Mouse (Mus musculus) kidney, adult 18-20 months (tissue): ENCODE measurements around the gene Sept9.

Experiments
- DNase-seq: peaks from one replicate; pipeline ENCODE4 v3.0.0; 2021

Sept9 gene

GRCm38 (mm10) chr11:117248734-117249248, 49.3 kb downstream of the Sept9 start:
- no peak for DNase-seq

GRCm38 (mm10) chr11:117249282-117249984, 50.0 kb downstream of the Sept9 start:
- DNase-seq: no peak

DNA sequence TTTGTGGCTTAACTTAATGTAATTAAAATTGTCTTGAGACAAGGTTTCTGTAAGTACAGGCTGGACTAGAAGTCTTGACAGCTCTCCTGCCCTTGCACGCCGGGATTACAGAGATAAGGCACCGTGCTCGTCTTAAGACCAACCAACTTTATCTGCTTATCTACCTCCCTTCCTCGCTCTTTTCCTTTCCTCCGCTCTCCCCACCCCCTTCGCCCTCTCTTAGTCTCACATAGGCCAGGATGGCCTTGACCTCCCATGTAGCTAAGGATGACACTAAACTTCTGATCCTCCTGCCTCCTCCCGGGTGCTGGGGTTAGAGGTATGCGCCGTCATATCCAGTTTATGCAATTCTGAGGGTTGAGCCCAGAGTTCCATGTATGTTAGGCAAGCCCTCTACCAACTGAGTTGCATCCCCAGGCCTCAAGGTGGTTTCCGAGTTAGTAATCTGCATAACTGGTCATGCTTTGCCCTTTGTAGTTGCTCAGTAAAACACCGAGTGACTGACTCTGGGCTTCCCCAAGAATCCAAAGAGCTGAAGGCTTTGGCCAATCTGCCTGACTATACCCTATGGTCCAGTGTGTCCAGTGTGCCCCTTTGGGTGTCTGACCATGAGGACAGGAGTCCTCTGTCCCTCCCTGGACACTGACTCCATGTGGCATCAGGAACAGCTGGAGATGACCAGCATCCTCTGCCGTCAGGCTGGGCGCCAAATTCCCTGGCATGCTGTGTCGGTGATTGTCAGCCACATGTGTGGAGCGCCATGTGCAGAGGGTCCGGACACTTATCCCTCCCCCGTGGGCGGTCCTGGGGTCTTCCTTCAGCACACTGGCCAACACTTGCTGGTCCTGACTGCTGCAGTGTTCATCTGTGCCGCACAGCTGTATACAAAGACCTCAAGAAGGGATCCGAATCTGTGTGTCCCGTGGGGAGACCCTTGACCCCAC, 50.8 kb downstream of the Sept9 start:
- no peak for DNase-seq

DNA sequence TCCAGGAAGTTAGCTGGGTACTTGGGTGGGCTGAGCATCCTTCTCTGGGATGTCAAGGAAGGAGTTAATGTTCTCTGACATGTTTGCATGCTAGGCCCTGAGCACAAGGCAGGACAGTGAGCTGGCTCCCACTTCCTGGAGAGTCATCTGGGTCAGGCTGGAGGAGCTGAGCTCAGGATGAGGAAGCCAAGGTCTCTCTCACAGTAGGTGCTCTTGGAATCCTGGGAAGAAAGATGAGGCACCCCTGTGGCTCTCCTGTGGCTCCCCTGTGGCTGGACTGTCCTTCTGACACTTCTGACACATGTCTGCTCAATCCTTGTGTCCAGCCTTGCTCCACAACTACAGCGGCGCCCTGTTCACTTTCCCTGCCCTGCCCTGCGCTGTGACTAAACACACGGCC, 52.3 kb downstream of the Sept9 start:
- DNase-seq: no peak

DNA sequence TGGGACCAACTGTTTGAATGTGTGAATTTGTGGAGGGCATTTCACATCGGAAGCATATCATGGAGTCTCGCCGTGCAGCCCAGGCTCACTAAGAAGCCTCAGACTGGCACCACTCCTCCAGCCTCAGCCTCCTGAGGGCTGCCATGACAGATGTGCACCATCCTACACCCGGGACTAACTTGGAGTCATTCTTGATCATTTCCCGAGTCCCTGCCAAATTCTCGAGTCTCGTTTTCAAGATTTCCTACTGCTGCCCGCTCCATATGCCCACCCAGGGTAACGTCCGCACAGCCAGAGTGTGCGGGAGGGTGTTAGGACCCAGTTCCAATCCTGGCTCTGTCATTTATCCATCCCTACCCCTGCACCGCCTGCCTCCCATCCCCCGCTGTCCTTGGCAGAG, 53.4 kb downstream of the Sept9 start:
- no peak for DNase-seq

GRCm38 (mm10) chr11:117254161-117255107, 55.0 kb downstream of the Sept9 start:
- no peak for DNase-seq

- DNase-seq: no peak
These were observed 55.6 kb downstream of the Sept9 start for GRCm38 (mm10) chr11:117255108-117255489.

DNA sequence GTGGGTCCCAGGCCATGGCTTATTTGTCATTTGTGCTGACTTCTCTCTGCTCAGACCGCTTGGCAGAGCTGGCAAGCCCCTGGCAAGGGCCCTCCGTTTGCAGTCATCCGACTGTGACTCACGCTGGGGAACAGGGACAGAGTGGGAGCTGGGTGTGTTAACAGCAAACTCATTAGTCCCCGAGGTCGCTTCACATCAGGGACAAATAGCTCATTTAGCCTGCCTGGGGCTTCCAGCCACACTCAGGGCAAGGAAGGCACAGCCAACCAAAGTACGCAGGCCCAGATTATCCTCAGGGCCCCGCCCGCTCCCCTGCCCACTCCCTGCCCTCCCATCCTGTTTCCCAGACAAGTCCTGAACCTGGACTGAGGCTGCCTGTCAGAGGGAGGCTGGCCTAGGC, 56.6 kb downstream of the Sept9 start:
- no peak for DNase-seq

DNA sequence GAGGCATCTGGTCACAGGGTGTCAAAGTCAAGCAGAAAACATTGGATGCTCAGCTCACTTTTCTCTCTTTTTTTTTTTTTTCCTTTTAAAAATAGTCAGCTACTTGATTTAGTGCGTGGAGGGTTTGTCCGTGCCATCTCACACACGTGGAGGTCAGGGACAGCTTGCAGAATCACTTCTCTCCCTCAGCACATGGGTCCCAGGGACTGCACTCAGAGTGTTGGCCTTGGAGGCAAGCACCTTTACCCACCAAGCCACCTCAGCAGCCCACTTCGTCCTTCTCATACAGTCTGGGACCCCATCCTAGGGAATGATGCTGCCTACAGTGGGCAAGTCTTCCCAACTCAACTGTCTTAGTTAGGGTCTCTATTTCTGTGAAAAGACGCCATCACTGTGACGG, 57.4 kb downstream of the Sept9 start:
- DNase-seq: no peak

DNA sequence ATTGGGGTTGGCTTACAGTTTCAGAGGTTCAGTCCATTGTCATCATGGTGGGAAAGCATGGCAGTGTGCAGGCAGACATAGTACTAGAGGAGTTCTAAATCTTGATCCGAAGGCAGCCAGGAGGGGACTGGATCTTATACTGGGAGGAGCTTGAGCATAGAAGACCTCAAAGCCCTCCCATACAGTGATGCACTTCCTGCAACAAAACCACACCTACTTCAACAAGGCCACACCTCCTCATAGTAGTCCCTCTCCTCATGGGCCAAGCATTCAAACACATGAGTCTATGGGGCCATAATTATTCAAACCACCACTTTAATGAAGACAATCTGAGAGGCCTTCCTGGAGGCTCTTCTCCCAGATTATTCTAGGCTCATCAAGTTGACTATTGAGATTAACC, 57.8 kb downstream of the Sept9 start:
- DNase-seq: no peak

GRCm38 (mm10) chr11:117257842-117258241, 58.4 kb downstream of the Sept9 start:
- no peak for DNase-seq

- no peak for DNase-seq
These were observed 59.9 kb downstream of the Sept9 start for GRCm38 (mm10) chr11:117259178-117259960.

GRCm38 (mm10) chr11:117260631-117261030, 61.2 kb downstream of the Sept9 start:
- no peak for DNase-seq

GRCm38 (mm10) chr11:117263096-117263808, 63.8 kb downstream of the Sept9 start:
- DNase-seq: no peak

GRCm38 (mm10) chr11:117264162-117265021, 64.9 kb downstream of the Sept9 start:
- DNase-seq: no peak

- peak; percentile 58 for DNase-seq
These were observed 66.0 kb downstream of the Sept9 start for GRCm38 (mm10) chr11:117265270-117265980.

DNA sequence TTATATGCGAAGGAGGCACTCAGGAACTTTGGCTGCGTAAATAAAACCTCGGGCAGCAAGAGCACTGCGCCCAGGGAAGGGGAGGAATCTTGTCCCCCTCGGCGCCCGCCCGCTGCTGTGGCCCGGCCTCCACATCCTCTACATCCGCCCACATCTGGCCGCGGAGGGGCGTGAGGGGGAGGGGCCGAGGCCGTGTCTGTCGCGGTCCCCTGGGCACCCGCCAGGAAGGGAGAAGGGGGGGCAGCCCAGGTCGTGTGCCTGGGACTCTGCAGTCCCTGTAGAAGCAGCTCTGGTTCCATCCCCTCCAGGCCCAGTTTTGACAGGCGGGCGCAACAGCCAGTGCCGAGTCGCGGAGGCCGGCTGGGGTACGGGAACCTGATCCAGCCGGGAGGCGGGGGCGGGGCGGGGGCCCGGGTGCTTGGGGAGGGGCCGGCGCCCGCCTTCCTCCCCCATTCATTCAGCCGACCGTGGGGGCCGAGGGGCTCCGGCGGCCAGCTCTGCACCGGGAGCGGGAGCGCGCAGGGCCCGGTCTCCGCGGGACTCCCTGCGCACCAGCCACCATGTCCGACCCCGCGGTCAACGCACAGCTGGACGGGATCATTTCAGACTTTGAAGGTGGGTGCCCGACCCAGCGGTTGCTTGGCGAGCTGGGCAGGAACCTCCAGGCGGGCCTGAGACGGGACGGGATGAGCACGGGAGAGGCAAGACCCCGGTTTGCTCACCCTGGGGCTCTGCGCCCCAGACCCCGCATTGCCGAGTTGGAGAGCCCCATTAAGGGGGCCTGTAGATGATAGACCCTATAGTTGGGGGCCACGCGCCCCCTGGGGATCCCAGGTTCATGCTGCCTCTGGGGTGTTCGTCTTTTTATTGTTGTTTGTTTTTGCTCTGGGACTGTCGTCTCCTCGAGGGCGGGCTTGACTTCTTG, 66.8 kb downstream of the Sept9 start:
- peak; percentile 90 for DNase-seq
